Mouse (Mus musculus) neutrophil, adult 65 days (primary cell): ENCODE results near the gene Prom2. TPM values are rescaled to one million over a fixed set of nuclear protein-coding genes. Genes with fewer than 3 reads are reported as not detected.

Source experiments
- total RNA-seq: library from RNA; stranded (reverse); gene quantifications from 2 replicates; pipeline ENCODE4 v1.2.4, GENCODE M21; 2023

Prom2 gene
- total RNA-seq: not detected in 2 replicates

DNA sequence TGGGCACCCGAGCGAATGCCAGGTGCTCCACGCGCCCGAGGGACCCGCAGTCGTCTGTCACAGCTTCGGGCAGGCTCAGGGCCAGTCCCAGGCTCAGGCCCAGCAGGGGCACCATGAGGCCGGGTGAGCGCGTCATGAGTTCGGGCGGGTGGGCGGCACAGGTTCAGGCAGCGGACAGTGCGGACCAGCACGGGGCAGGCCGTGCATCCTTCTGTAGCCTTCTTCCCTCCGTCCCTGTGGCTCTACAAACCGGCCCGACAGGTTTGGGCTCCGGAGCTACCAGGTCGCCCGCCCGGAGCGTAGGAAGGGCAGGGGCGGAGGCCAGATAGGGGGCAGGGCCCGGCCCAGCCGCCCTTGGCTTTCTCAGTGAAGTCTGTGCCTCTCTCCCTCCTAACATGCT, at the start of gene Prom2:
Gene Prom2 (minus strand): TSS at position 283 of the 400 bp plus-strand sequence.

DNA sequence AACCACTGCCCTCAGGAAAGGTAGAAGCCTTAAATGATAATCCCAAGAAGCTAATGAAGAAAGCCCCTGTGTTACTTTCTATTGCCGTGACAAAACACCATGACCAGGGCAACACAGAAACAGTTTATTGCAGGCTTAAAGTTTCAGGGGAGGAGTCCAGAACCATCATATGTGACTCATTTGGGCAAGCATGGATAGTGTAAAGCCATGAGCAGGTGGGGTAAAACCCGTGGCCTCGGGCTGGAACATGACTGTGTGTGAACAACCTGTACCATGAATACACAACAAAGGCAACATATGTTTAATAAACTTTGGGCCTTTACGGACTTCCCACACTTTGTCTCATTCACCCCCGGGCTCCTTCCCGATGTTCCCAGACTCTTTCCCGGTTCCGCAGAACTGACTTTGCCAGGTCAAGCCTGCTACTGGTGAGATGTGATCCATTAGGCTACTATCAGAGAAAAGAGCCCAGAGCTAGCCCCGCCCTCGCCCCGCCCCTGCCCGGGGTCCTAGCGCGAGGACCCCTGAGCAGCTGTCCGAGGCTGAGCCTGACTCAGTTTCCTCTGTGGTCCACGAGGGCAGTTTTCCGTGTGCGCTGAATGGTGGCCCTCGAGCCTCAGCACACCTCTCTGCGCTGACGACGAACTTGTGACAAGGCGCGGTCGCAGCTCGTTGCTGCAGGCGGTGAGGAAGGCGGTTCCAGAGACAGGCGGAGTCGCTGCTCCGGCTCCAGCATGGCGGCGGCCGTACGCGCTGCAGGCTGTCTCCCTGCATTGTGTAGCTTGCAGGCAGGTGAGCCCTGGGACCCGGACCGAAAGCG, 45.6 kb upstream of the Prom2 start, which contains the start of the genes Zfp661 and Mrps5:
Gene Zfp661 (minus strand): TSS at position 401 of the 820 bp plus-strand sequence.
Gene Mrps5 (plus strand): TSS at position 529 of the 820 bp plus-strand sequence.

DNA sequence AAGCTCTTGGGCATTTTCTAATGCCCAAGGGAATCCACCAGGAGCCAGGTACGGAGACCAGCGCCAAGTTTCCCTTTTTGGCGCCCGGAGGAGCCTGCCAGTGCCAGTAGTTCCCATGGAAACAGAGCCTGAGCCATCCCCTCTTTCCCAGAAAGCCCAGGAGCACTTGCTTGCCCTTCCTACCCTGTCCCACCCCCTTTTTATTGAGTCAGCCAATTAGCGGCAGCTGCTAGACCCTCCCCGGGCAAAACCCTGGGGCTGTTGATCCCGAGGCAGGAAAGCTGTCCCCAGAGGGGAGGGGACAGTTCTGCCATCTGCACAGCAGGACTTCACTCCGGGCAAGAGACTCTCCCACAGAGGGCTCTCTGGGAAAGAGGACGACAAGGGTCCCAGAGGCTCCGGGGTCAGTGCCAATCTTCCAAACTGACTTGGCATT, 19.2 kb downstream of the Prom2 start, which contains the start of gene Kcnip3:
Gene Kcnip3 (minus strand): TSS at position 89 of the 436 bp plus-strand sequence.

Other genes with a start within 250 kb of the Prom2 start
- 61.8 and 67.6 TPM in 2 replicates for gene Dusp2, start 205.3 kb downstream of the Prom2 start, total RNA-seq
- not detected in 2 replicates for gene Astl, start 202.8 kb downstream of the Prom2 start, total RNA-seq
- not detected in 2 replicates for gene Adra2b, start 178.3 kb downstream of the Prom2 start, total RNA-seq
- gene Gpat2, start 116.3 kb downstream of the Prom2 start, total RNA-seq: not detected in 2 replicates
- 5.1 and 5.6 TPM in 2 replicates for gene Fahd2a, start 96.9 kb downstream of the Prom2 start, total RNA-seq
- gene Kcnip3, start 19.4 kb downstream of the Prom2 start, total RNA-seq: 0.52 and 1.8 TPM in 2 replicates
- 0.54 and 0.63 TPM in 2 replicates for gene Zfp661, start 45.6 kb upstream of the Prom2 start, total RNA-seq
- gene Mrps5, start 45.8 kb upstream of the Prom2 start, total RNA-seq: 22.6 and 37.4 TPM in 2 replicates
- gene Mal, start 115.2 kb upstream of the Prom2 start, total RNA-seq: not detected in 2 replicates
- gene Mall, start 188.5 kb upstream of the Prom2 start, total RNA-seq: not detected in 2 replicates
- gene Nphp1, start 247.4 kb upstream of the Prom2 start, total RNA-seq: 0.45 and 1.4 TPM in 2 replicates